Mouse (Mus musculus): ENCODE results near the gene Catsperg1. TPM values are rescaled to one million over a fixed set of nuclear protein-coding genes. Genes with fewer than 3 reads are reported as not detected.

The Catsperg1 gene
- polyA plus RNA-seq (2015; fragmentation: Nextera tagmentation; extraction: Ambion mirVana) = 0.41 and 0.81 TPM in 2 replicates

DNA sequence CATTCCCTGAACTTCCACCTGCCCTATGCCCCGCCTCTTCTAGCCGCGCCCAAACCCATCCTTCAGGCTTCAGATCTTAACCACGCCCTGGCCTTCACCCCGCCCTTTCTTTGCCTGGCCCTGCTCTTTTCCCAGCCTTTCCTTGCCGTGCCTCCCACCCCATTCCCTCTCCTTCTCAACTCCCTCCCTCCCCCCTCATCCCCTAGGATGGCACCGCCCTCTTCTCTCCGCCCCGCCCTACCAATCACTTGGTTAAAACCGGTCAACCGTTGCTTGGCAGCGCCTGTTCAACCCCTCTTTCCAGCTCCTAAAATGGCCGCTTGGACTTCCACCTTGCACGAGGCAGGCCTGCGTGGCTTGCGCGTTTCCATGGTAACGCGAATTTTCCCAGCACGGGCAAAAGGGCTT lies at the start of gene Catsperg1:
Catsperg1 (minus strand) TSS at position 361 of the 408 bp plus-strand sequence.
- H3K36me3 ChIP-seq (ENCODE audit: control insufficient read depth, insufficient read depth, low read length) = no peaks in the 10 kb centered on the region
- H3K9ac ChIP-seq (ENCODE audit: low read length) = no peak within 1 kb of the TSS
- H3K27ac ChIP-seq (ENCODE audit: low read length) = no peak within 1 kb of the TSS
- peaks cover 5% of the 10 kb centered on the region; the same call in 1 of the 2 replicates for H3K4me1 ChIP-seq (ENCODE audit: control insufficient read depth, insufficient read depth, low read length)
- H3K4me3 ChIP-seq (replicated peaks; ENCODE audit: low read length) = no peak within 1 kb of the TSS
- H3K9me3 ChIP-seq (replicated peaks; ENCODE audit: control insufficient read depth, low read length) = peaks cover 7% of the 10 kb centered on the region; the same call in 1 of the 2 replicates
- WGBS = 8% methylated on average over 20 of the region's 20 CpGs
- H3K4me2 ChIP-seq (ENCODE audit: low read depth, low read length) = peak within 1 kb of the TSS; percentile 24
- ATAC-seq (ENCODE audit: insufficient read depth, low FRiP score) = peak; percentile 39
- no peaks in the 10 kb centered on the region for H3K27me3 ChIP-seq (ENCODE audit: control insufficient read depth, insufficient read depth, low read length)

DNA sequence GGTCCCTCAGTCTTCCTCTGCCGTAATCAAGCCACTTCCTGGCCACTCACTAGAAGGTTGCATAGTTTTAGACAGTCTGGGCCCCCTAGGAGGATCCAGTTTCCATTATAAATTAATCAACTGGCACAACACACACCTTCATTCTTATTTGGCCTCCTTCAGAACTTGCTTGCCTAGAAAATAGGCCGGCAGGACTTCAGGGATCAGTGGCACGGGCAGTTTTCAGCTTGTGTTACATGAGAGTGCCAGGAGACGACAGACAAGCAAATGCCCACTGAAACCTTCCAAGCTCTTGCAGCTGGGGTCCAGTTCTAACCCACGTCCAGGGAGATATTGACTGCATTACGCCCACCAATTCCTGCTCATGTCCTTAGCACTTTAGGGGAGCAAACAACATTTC lies 48.3 kb upstream of the Catsperg1 start:
- H3K27ac ChIP-seq (ENCODE audit: low read length) = no peak overlapping the region
- no peak for ATAC-seq (ENCODE audit: insufficient read depth, low FRiP score)

DNA sequence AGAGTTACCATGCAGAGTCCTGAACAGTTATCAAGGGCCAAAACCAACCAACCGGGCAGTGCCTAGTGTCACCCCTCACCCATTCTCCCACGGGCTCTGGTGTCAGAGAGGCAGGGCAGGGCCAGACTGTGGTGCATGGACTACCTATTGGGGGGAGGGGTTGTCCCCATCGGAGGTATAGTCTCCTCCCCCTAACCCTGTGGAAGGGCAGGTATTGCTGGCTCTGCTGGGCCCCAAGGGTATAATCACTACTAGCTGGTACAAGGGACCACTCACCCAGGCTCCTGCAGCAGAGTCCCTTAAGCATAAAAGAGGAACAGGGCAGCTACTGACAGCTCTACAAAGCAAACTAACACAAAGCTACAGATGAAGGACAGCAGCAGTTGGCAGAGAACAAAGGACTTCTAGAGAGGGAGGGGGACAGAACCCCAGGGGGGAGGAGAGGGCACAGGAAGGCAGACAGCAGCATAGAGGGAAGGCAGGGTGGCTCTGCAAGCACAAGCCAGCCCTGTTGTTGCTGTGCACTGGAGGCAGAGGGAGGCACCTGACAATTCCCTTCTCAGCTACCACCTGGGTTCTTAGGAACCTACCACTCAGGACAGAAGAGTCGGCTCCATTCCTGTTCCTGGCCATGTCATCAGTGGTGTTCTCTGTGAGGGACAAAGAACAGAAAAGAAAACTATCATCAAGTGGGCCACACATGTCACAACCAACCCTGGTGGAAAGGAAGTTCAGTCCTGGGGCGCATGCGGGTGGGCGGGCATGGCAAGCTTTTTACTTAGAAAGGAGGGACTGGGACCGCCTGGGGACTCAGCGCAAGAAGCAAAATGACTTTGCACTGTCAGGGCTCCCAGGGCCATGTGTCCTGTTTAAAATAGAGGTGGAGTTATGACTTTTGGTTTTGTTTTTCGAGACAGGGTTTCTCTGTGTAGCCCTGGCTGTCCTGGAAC lies 46.2 kb upstream of the Catsperg1 start:
- no peak overlapping the region for H3K4me2 ChIP-seq (ENCODE audit: low read depth, low read length)
- no peaks in the 10 kb centered on the region for H3K27me3 ChIP-seq (ENCODE audit: control insufficient read depth, insufficient read depth, low read length)
- H3K36me3 ChIP-seq (ENCODE audit: control insufficient read depth, insufficient read depth, low read length) = no peaks in the 10 kb centered on the region
- H3K9ac ChIP-seq (ENCODE audit: low read length) = no peak overlapping the region
- H3K4me1 ChIP-seq (ENCODE audit: control insufficient read depth, insufficient read depth, low read length) = peaks cover 9% of the 10 kb centered on the region
- no peak overlapping the region for H3K27ac ChIP-seq (ENCODE audit: low read length)
- no peak for ATAC-seq (ENCODE audit: insufficient read depth, low FRiP score)
- no peak overlapping the region for H3K4me3 ChIP-seq (replicated peaks; ENCODE audit: low read length)
- WGBS = 79% methylated on average over 10 of the region's 10 CpGs
- no peaks in the 10 kb centered on the region for H3K9me3 ChIP-seq (replicated peaks; ENCODE audit: control insufficient read depth, low read length)

More for the DNA sequence above, 48.3 kb upstream of the Catsperg1 start:
- Histone ChIP-seq H3K36me3 (ENCODE audit: control insufficient read depth, insufficient read depth, low read length) (no peaks in the 10 kb centered on the region), H3K9me3 (replicated peaks; ENCODE audit: control insufficient read depth, low read length) (no peaks in the 10 kb centered on the region), H3K27me3 (ENCODE audit: control insufficient read depth, insufficient read depth, low read length) (no peaks in the 10 kb centered on the region), H3K4me3 (replicated peaks; ENCODE audit: low read length) (no peak overlapping the region), H3K9ac (ENCODE audit: low read length) (no peak overlapping the region), H3K4me2 (ENCODE audit: low read depth, low read length) (no peak overlapping the region), H3K4me1 (ENCODE audit: control insufficient read depth, insufficient read depth, low read length) (peaks cover 16% of the 10 kb centered on the region)
- WGBS = 67% methylated on average over 6 of the region's 6 CpGs

- H3K36me3 ChIP-seq (ENCODE audit: control insufficient read depth, insufficient read depth, low read length) = no peaks in the 10 kb centered on the region
- no peak overlapping the region for H3K4me2 ChIP-seq (ENCODE audit: low read depth, low read length)
- H3K4me1 ChIP-seq (ENCODE audit: control insufficient read depth, insufficient read depth, low read length) = peaks cover 19% of the 10 kb centered on the region
- no peaks in the 10 kb centered on the region for H3K27me3 ChIP-seq (ENCODE audit: control insufficient read depth, insufficient read depth, low read length)
- peak overlapping the region; percentile 43 for H3K27ac ChIP-seq (ENCODE audit: low read length)
- no peaks in the 10 kb centered on the region for H3K9me3 ChIP-seq (replicated peaks; ENCODE audit: control insufficient read depth, low read length)
- no peak for ATAC-seq (ENCODE audit: insufficient read depth, low FRiP score)
- no peak overlapping the region for H3K4me3 ChIP-seq (replicated peaks; ENCODE audit: low read length)
- H3K9ac ChIP-seq (ENCODE audit: low read length) = no peak overlapping the region
- 94% methylated on average over 1 of the region's 1 CpGs for WGBS
Observed at GRCm38 (mm10) chr7:29257368-29257767, 43.5 kb upstream of the Catsperg1 start.

GRCm38 (mm10) chr7:29255875-29256274 lies 42.0 kb upstream of the Catsperg1 start:
- no peak overlapping the region for H3K9ac ChIP-seq (ENCODE audit: low read length)

GRCm38 (mm10) chr7:29253842-29254241 lies 40.0 kb upstream of the Catsperg1 start:
- no peaks in the 10 kb centered on the region for H3K36me3 ChIP-seq (ENCODE audit: control insufficient read depth, insufficient read depth, low read length)
- no peak for ATAC-seq (ENCODE audit: insufficient read depth, low FRiP score)
- H3K4me1 ChIP-seq (ENCODE audit: control insufficient read depth, insufficient read depth, low read length) = peaks cover 19% of the 10 kb centered on the region
- no peaks in the 10 kb centered on the region for H3K27me3 ChIP-seq (ENCODE audit: control insufficient read depth, insufficient read depth, low read length)
- H3K9ac ChIP-seq (ENCODE audit: low read length) = no peak overlapping the region; the same call in 1 of the 2 replicates
- WGBS = 36% methylated on average over 5 of the region's 5 CpGs
- H3K9me3 ChIP-seq (replicated peaks; ENCODE audit: control insufficient read depth, low read length) = no peaks in the 10 kb centered on the region
- H3K4me3 ChIP-seq (replicated peaks; ENCODE audit: low read length) = no peak overlapping the region
- H3K27ac ChIP-seq (ENCODE audit: low read length) = peak overlapping the region; percentile 58
- H3K4me2 ChIP-seq (ENCODE audit: low read depth, low read length) = no peak overlapping the region

More at GRCm38 (mm10) chr7:29255875-29256274, 42.0 kb upstream of the Catsperg1 start:
- Histone ChIP-seq H3K27me3 (ENCODE audit: control insufficient read depth, insufficient read depth, low read length) (no peaks in the 10 kb centered on the region), H3K36me3 (ENCODE audit: control insufficient read depth, insufficient read depth, low read length) (no peaks in the 10 kb centered on the region), H3K4me3 (replicated peaks; ENCODE audit: low read length) (no peak overlapping the region), H3K27ac (ENCODE audit: low read length) (no peak overlapping the region), H3K4me2 (ENCODE audit: low read depth, low read length) (no peak overlapping the region), H3K9me3 (replicated peaks; ENCODE audit: control insufficient read depth, low read length) (no peaks in the 10 kb centered on the region), H3K4me1 (ENCODE audit: control insufficient read depth, insufficient read depth, low read length) (peaks cover 19% of the 10 kb centered on the region)
- no peak for ATAC-seq (ENCODE audit: insufficient read depth, low FRiP score)
- 76% methylated on average over 4 of the region's 4 CpGs for WGBS

DNA sequence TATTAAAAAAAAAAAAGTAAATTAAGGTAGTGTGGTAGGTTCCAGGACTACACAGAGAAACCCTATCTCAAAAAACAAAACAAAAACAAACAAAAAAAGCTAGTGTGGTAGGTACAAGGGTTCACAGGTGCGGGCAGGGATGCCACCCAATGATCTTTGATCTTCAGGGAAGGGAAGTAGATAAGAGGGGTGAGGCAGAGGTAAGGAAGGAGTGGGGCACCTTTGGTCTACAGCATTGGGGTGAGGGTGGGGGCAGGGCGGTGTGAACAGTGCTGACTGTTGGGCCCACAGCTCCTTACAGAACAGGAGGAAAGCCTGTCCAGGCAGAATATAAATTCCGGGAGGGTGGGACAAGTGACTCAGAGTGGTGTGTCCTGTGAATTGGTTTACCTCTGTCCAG lies 37.3 kb upstream of the Catsperg1 start:
- Histone ChIP-seq H3K27me3 (ENCODE audit: control insufficient read depth, insufficient read depth, low read length) (no peaks in the 10 kb centered on the region), H3K9me3 (replicated peaks; ENCODE audit: control insufficient read depth, low read length) (no peaks in the 10 kb centered on the region), H3K27ac (ENCODE audit: low read length) (peak overlapping the region; percentile 39; the same call in 1 of the 2 replicates), H3K4me1 (ENCODE audit: control insufficient read depth, insufficient read depth, low read length) (peaks cover 28% of the 10 kb centered on the region), H3K4me3 (replicated peaks; ENCODE audit: low read length) (no peak overlapping the region), H3K4me2 (ENCODE audit: low read depth, low read length) (no peak overlapping the region), H3K9ac (ENCODE audit: low read length) (no peak overlapping the region), H3K36me3 (ENCODE audit: control insufficient read depth, insufficient read depth, low read length) (0 out of 2 replicates have a peak, but pooled peaks cover 3% of the 10 kb centered on the region)
- WGBS = 69% methylated on average over 3 of the region's 3 CpGs
- peak; percentile 53; the same call in 1 of the 2 replicates for ATAC-seq (ENCODE audit: insufficient read depth, low FRiP score)

GRCm38 (mm10) chr7:29248261-29248841 lies 34.5 kb upstream of the Catsperg1 start, which contains the start of gene 2200002D01Rik:
2200002D01Rik (minus strand) TSS chr7:29248466.
- H3K9ac ChIP-seq (ENCODE audit: low read length) = peak within 1 kb of the TSS; percentile 76
- H3K27ac ChIP-seq (ENCODE audit: low read length) = peak within 1 kb of the TSS; percentile 90
- peak within 1 kb of the TSS; percentile 56 for H3K4me2 ChIP-seq (ENCODE audit: low read depth, low read length)
- H3K36me3 ChIP-seq (ENCODE audit: control insufficient read depth, insufficient read depth, low read length) = peaks cover 8% of the 10 kb centered on the region; the same call in 1 of the 2 replicates
- H3K27me3 ChIP-seq (ENCODE audit: control insufficient read depth, insufficient read depth, low read length) = no peaks in the 10 kb centered on the region
- H3K9me3 ChIP-seq (replicated peaks; ENCODE audit: control insufficient read depth, low read length) = no peaks in the 10 kb centered on the region
- H3K4me1 ChIP-seq (ENCODE audit: control insufficient read depth, insufficient read depth, low read length) = peaks cover 24% of the 10 kb centered on the region
- H3K4me3 ChIP-seq (replicated peaks; ENCODE audit: low read length) = peak within 1 kb of the TSS; percentile 50
- peak; percentile 83 for ATAC-seq (ENCODE audit: insufficient read depth, low FRiP score)
- 22% methylated on average over 20 of the region's 20 CpGs for WGBS

All from stomach, embryonic 16.5 days (tissue).